Mouse (Mus musculus): ENCODE measurements around the gene Ube2c. TPM values are rescaled to one million over a fixed set of nuclear protein-coding genes. Genes with fewer than 3 reads are reported as not detected.

Ube2c gene
- polyA plus RNA-seq, 2 experiments, result 279 to 293 TPM

GRCm38 (mm10) chr2:164806614-164807013, 36.9 kb downstream of the Ube2c start:
- no peak overlapping the region for H3K4me2 ChIP-seq (replicated peaks; ENCODE audit: low read depth, low read length, severe bottlenecking)
- no peaks in the 10 kb centered on the region for H3K27me3 ChIP-seq (ENCODE audit: control insufficient read depth, insufficient read depth, low read length)
- H3K27ac ChIP-seq (replicated peaks; ENCODE audit: low read depth, low read length), result no peak overlapping the region
- no peak overlapping the region for H3K4me3 ChIP-seq (replicated peaks; ENCODE audit: low read length)
- no peak for ATAC-seq (ENCODE audit: low FRiP score, low read depth)
- TF ChIP-seq POLR2A (IDR thresholded peaks at IDR 0.05; ENCODE audit: borderline replicate concordance, extremely low read depth, insufficient read depth, insufficient read length), result no peak
- no peak for DNase-seq (ENCODE audit: low spot score)
- H3K36me3 ChIP-seq (ENCODE audit: control insufficient read depth, insufficient read depth, low read length), result peaks cover 17% of the 10 kb centered on the region
- H3K9ac ChIP-seq (ENCODE audit: low read depth, low read length, severe bottlenecking), result no peak overlapping the region
- H3K4me1 ChIP-seq (ENCODE audit: control insufficient read depth, insufficient read depth, low read length), result peaks cover 9% of the 10 kb centered on the region
- no peaks in the 10 kb centered on the region for H3K9me3 ChIP-seq (ENCODE audit: control insufficient read depth, low read length)
- WGBS, result 85% methylated on average over 7 of the region's 7 CpGs

- H3K9ac ChIP-seq (ENCODE audit: low read depth, low read length, severe bottlenecking), result no peak overlapping the region
- no peak for TF ChIP-seq POLR2A (IDR thresholded peaks at IDR 0.05; ENCODE audit: borderline replicate concordance, extremely low read depth, insufficient read depth, insufficient read length)
- no peaks in the 10 kb centered on the region for H3K9me3 ChIP-seq (ENCODE audit: control insufficient read depth, low read length)
- WGBS, result 53% methylated on average over 2 of the region's 2 CpGs
- ATAC-seq (ENCODE audit: low FRiP score, low read depth), result no peak
- no peaks in the 10 kb centered on the region for H3K27me3 ChIP-seq (ENCODE audit: control insufficient read depth, insufficient read depth, low read length)
- 0 out of 2 replicates have a peak, but pooled peaks cover 10% of the 10 kb centered on the region for H3K36me3 ChIP-seq (ENCODE audit: control insufficient read depth, insufficient read depth, low read length)
- no peak overlapping the region for H3K4me2 ChIP-seq (replicated peaks; ENCODE audit: low read depth, low read length, severe bottlenecking)
- no peaks in the 10 kb centered on the region for H3K4me1 ChIP-seq (ENCODE audit: control insufficient read depth, insufficient read depth, low read length)
- H3K27ac ChIP-seq (replicated peaks; ENCODE audit: low read depth, low read length), result no peak overlapping the region
- no peak for DNase-seq (ENCODE audit: low spot score)
- no peak overlapping the region for H3K4me3 ChIP-seq (replicated peaks; ENCODE audit: low read length)
These were observed 43.9 kb downstream of the Ube2c start for GRCm38 (mm10) chr2:164813557-164813956.

DNA sequence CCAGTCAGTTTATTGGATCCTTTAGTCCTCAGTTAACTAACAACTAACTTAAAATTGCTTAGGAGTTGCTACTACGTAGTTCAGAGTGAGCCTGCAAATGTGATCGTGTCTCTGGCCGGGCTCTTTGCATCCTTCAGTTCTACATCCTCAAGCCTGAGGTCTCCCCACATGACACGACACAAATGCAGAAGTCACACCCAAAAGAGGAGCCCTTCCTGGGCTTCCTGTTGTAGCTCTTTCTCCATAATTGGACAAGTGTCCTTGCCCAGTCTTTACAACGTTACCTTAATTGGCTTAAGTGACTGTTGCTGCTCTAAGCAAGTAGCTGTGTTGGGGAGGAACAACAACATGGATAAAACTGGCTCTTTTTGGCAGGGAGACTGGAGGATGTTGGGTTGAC, 45.6 kb downstream of the Ube2c start:
- ATAC-seq (ENCODE audit: low FRiP score, low read depth) (no peak), DNase-seq (ENCODE audit: low spot score) (no peak)
- H3K27ac ChIP-seq (replicated peaks; ENCODE audit: low read depth, low read length), result no peak overlapping the region
- H3K4me2 ChIP-seq (replicated peaks; ENCODE audit: low read depth, low read length, severe bottlenecking), result no peak overlapping the region
- no peaks in the 10 kb centered on the region for H3K4me1 ChIP-seq (ENCODE audit: control insufficient read depth, insufficient read depth, low read length)
- H3K36me3 ChIP-seq (ENCODE audit: control insufficient read depth, insufficient read depth, low read length), result 0 out of 2 replicates have a peak, but pooled peaks cover 6% of the 10 kb centered on the region
- 87% methylated on average over 5 of the region's 5 CpGs for WGBS
- no peak overlapping the region for H3K4me3 ChIP-seq (replicated peaks; ENCODE audit: low read length)
- TF ChIP-seq POLR2A (IDR thresholded peaks at IDR 0.05; ENCODE audit: borderline replicate concordance, extremely low read depth, insufficient read depth, insufficient read length), result no peak
- H3K9me3 ChIP-seq (ENCODE audit: control insufficient read depth, low read length), result no peaks in the 10 kb centered on the region
- no peaks in the 10 kb centered on the region for H3K27me3 ChIP-seq (ENCODE audit: control insufficient read depth, insufficient read depth, low read length)
- H3K9ac ChIP-seq (ENCODE audit: low read depth, low read length, severe bottlenecking), result no peak overlapping the region

- no peak overlapping the region for H3K4me3 ChIP-seq (replicated peaks; ENCODE audit: low read length)
- no peak overlapping the region for H3K9ac ChIP-seq (ENCODE audit: low read depth, low read length, severe bottlenecking)
- TF ChIP-seq POLR2A (IDR thresholded peaks at IDR 0.05; ENCODE audit: borderline replicate concordance, extremely low read depth, insufficient read depth, insufficient read length), result no peak
- H3K4me2 ChIP-seq (replicated peaks; ENCODE audit: low read depth, low read length, severe bottlenecking), result no peak overlapping the region
- no peak overlapping the region for H3K27ac ChIP-seq (replicated peaks; ENCODE audit: low read depth, low read length)
- H3K9me3 ChIP-seq (ENCODE audit: control insufficient read depth, low read length), result no peaks in the 10 kb centered on the region
- ATAC-seq (ENCODE audit: low FRiP score, low read depth), result no peak
- H3K4me1 ChIP-seq (ENCODE audit: control insufficient read depth, insufficient read depth, low read length), result no peaks in the 10 kb centered on the region
- DNase-seq (ENCODE audit: low spot score), result no peak
- peaks cover 10% of the 10 kb centered on the region; the same call in 1 of the 2 replicates for H3K36me3 ChIP-seq (ENCODE audit: control insufficient read depth, insufficient read depth, low read length)
- 95% methylated on average over 8 of the region's 8 CpGs for WGBS
- H3K27me3 ChIP-seq (ENCODE audit: control insufficient read depth, insufficient read depth, low read length), result no peaks in the 10 kb centered on the region
These were observed 46.1 kb downstream of the Ube2c start for GRCm38 (mm10) chr2:164815821-164816220.

DNA sequence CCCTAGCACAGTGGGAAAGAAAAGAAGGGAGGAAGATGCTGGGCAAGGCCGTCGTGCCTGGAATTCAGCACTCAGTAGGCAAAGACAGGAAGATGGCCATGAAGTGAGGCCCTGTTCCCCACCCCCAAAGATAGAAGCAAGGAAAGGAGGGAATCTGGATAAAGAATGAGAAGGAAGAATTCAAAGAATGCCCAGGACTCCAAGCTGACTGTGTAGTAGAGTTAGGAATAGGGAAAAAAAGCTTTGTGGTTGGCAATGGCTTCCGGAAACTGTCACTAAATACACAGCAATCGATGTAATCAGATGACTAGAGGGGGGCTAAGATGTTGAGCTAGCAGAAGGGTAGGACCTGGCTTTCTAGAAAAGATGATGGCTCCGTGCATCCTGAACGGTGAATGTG, 47.5 kb downstream of the Ube2c start:
- no peak overlapping the region for H3K27ac ChIP-seq (replicated peaks; ENCODE audit: low read depth, low read length)
- no peak for TF ChIP-seq POLR2A (IDR thresholded peaks at IDR 0.05; ENCODE audit: borderline replicate concordance, extremely low read depth, insufficient read depth, insufficient read length)
- no peak overlapping the region for H3K9ac ChIP-seq (ENCODE audit: low read depth, low read length, severe bottlenecking)
- H3K36me3 ChIP-seq (ENCODE audit: control insufficient read depth, insufficient read depth, low read length), result peaks cover 13% of the 10 kb centered on the region; the same call in 1 of the 2 replicates
- no peak overlapping the region for H3K4me2 ChIP-seq (replicated peaks; ENCODE audit: low read depth, low read length, severe bottlenecking)
- ATAC-seq (ENCODE audit: low FRiP score, low read depth) (no peak), DNase-seq (ENCODE audit: low spot score) (no peak)
- no peaks in the 10 kb centered on the region for H3K27me3 ChIP-seq (ENCODE audit: control insufficient read depth, insufficient read depth, low read length)
- no peaks in the 10 kb centered on the region for H3K4me1 ChIP-seq (ENCODE audit: control insufficient read depth, insufficient read depth, low read length)
- H3K9me3 ChIP-seq (ENCODE audit: control insufficient read depth, low read length), result no peaks in the 10 kb centered on the region
- H3K4me3 ChIP-seq (replicated peaks; ENCODE audit: low read length), result no peak overlapping the region
- WGBS, result 86% methylated on average over 6 of the region's 6 CpGs

- Histone ChIP-seq H3K9me3 (ENCODE audit: control insufficient read depth, low read length) (no peaks in the 10 kb centered on the region), H3K27me3 (ENCODE audit: control insufficient read depth, insufficient read depth, low read length) (no peaks in the 10 kb centered on the region), H3K27ac (replicated peaks; ENCODE audit: low read depth, low read length) (no peak overlapping the region), H3K4me1 (ENCODE audit: control insufficient read depth, insufficient read depth, low read length) (0 out of 2 replicates have a peak, but pooled peaks cover 2% of the 10 kb centered on the region), H3K9ac (ENCODE audit: low read depth, low read length, severe bottlenecking) (no peak overlapping the region), H3K4me3 (replicated peaks; ENCODE audit: low read length) (no peak overlapping the region), H3K36me3 (ENCODE audit: control insufficient read depth, insufficient read depth, low read length) (peaks cover 11% of the 10 kb centered on the region; the same call in 1 of the 2 replicates), H3K4me2 (replicated peaks; ENCODE audit: low read depth, low read length, severe bottlenecking) (no peak overlapping the region)
- WGBS, result 68% methylated on average over 5 of the region's 5 CpGs
- DNase-seq (ENCODE audit: low spot score) (peak; percentile 26), ATAC-seq (ENCODE audit: low FRiP score, low read depth) (no peak)
- no peak for TF ChIP-seq POLR2A (IDR thresholded peaks at IDR 0.05; ENCODE audit: borderline replicate concordance, extremely low read depth, insufficient read depth, insufficient read length)
These were observed 48.0 kb downstream of the Ube2c start for GRCm38 (mm10) chr2:164817703-164818102.
